Mouse (Mus musculus): ENCODE measurements at regions not wholly inside any gene's neighbourhood (a gene's known extent, or its start where the extent isn't known, plus 50 kb on each side); places are given as distances from the start of the nearest gene placed in this dataset.

DNA sequence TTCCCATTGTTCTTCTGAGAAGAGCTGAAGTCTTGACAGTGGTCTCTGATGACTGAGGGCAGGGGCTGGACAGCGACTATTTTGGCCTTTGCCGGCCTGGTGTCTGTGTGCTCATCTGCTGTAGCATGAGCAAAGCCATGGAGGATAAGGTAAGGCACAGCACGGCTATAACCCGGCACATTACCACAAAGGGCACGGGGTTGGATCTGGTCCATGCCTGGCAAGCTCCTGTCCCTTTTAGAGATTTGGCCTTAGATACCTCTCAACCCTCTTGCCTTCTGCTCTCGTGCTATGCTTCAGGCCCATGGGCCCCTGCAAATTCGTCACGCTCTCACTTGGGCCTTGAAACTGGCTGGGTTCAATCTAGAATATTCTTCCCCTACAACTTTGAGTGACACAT is 379.0 kb downstream of the Slc4a3 start:
- Histone ChIP-seq H3K27ac (replicated peaks) (no peak overlapping the region), H3K4me2 (no peak overlapping the region), H3K27me3 (peaks cover 14% of the 10 kb centered on the region; the same call in 1 of the 2 replicates), H3K4me3 (no peak overlapping the region), H3K9ac (no peak overlapping the region), H3K36me3 (no peaks in the 10 kb centered on the region), H3K9me3 (no peaks in the 10 kb centered on the region), H3K4me1 (replicated peaks) (peaks cover 15% of the 10 kb centered on the region)
- WGBS, result 79% methylated on average over 8 of the region's 8 CpGs
- ATAC-seq (ENCODE audit: low read depth), result no peak

- peak; percentile 92 for ATAC-seq (ENCODE audit: low read depth)
- H3K4me3 ChIP-seq, result no peak overlapping the region
- peaks cover 14% of the 10 kb centered on the region; the same call in 1 of the 2 replicates for H3K27me3 ChIP-seq
- 5% methylated on average over 9 of the region's 9 CpGs for WGBS
- no peaks in the 10 kb centered on the region for H3K36me3 ChIP-seq
- H3K9me3 ChIP-seq, result no peaks in the 10 kb centered on the region
- H3K4me1 ChIP-seq (replicated peaks), result peaks cover 15% of the 10 kb centered on the region
- no peak overlapping the region for H3K27ac ChIP-seq (replicated peaks)
- H3K9ac ChIP-seq, result peak overlapping the region; percentile 47; the same call in 1 of the 2 replicates
- peak overlapping the region; percentile 35 for H3K4me2 ChIP-seq
Observed at GRCm38 (mm10) chr1:75925802-75926201, 379.7 kb downstream of the Slc4a3 start.

- Histone ChIP-seq H3K4me1 (replicated peaks) (no peaks in the 10 kb centered on the region), H3K4me2 (no peak overlapping the region), H3K4me3 (no peak overlapping the region), H3K27me3 (peaks cover 8% of the 10 kb centered on the region; the same call in 1 of the 2 replicates), H3K9ac (no peak overlapping the region), H3K9me3 (no peaks in the 10 kb centered on the region), H3K27ac (replicated peaks) (no peak overlapping the region), H3K36me3 (no peaks in the 10 kb centered on the region)
- no peak for ATAC-seq (ENCODE audit: low read depth)
- WGBS, result 78% methylated on average over 2 of the region's 2 CpGs
Observed at GRCm38 (mm10) chr1:75931852-75932251, 385.8 kb downstream of the Slc4a3 start.

- Histone ChIP-seq H3K4me2 (no peak overlapping the region), H3K27ac (replicated peaks) (no peak overlapping the region), H3K9ac (no peak overlapping the region), H3K36me3 (no peaks in the 10 kb centered on the region), H3K9me3 (no peaks in the 10 kb centered on the region), H3K27me3 (no peaks in the 10 kb centered on the region), H3K4me3 (no peak overlapping the region), H3K4me1 (replicated peaks) (no peaks in the 10 kb centered on the region)
- 67% methylated on average over 4 of the region's 4 CpGs for WGBS
- ATAC-seq (ENCODE audit: low read depth), result no peak
Observed at GRCm38 (mm10) chr1:75933831-75934230, 387.8 kb downstream of the Slc4a3 start.

DNA sequence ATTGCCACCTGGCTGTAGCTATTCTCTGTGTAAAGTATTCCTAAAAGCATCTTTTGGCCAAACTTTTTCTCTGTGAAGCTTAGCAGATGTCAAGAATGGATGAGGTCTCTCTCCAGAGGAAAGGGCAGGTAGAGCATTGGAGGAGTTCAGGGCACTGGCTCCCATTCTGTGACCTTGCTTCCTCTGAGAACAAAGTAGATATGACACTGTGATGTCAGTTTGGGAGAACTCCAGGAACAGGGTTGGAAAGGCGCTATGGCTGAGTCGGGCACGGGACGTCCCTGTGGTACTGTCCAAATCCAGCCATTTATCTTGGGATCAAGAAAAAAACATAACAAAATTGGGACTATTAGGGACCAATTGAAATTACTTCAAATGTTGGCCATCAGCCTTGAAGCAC is 388.7 kb downstream of the Slc4a3 start:
- WGBS, result 93% methylated on average over 4 of the region's 4 CpGs
- Histone ChIP-seq H3K4me3 (no peak overlapping the region), H3K27ac (replicated peaks) (no peak overlapping the region), H3K4me1 (replicated peaks) (no peaks in the 10 kb centered on the region), H3K27me3 (no peaks in the 10 kb centered on the region), H3K36me3 (no peaks in the 10 kb centered on the region), H3K4me2 (no peak overlapping the region), H3K9me3 (no peaks in the 10 kb centered on the region), H3K9ac (no peak overlapping the region)
- ATAC-seq (ENCODE audit: low read depth), result no peak

- Histone ChIP-seq H3K27ac (replicated peaks) (no peak overlapping the region), H3K9ac (no peak overlapping the region), H3K4me2 (no peak overlapping the region), H3K4me1 (replicated peaks) (no peaks in the 10 kb centered on the region), H3K4me3 (no peak overlapping the region), H3K36me3 (no peaks in the 10 kb centered on the region), H3K27me3 (no peaks in the 10 kb centered on the region), H3K9me3 (no peaks in the 10 kb centered on the region)
- no peak for ATAC-seq (ENCODE audit: low read depth)
- WGBS, result 60% methylated on average over 6 of the region's 6 CpGs
Observed at GRCm38 (mm10) chr1:75935866-75936265, 389.8 kb downstream of the Slc4a3 start.

DNA sequence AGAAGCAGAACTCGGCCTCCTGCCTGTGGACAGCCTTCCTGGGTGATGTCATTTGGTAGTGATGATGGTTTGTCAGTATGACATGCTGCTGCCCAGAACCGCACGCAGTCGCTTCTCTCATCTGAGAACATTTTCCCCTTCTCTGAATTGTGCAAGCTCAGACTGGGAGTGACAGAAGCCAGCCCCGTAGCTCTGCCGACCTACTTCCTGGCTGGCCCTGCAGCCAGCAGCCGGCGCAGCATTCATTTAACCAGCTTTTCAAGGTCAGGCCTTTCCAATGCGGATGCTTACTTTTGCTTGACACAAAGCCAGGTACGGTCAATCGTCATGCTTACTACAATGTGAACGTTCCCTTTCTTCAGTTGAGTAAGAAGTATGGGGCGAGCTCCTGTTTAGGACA is 390.5 kb downstream of the Slc4a3 start:
- Histone ChIP-seq H3K4me2 (no peak overlapping the region), H3K9me3 (no peaks in the 10 kb centered on the region), H3K4me3 (no peak overlapping the region), H3K9ac (no peak overlapping the region), H3K27ac (replicated peaks) (no peak overlapping the region), H3K4me1 (replicated peaks) (no peaks in the 10 kb centered on the region), H3K36me3 (no peaks in the 10 kb centered on the region), H3K27me3 (no peaks in the 10 kb centered on the region)
- WGBS, result 77% methylated on average over 13 of the region's 13 CpGs
- no peak for ATAC-seq (ENCODE audit: low read depth)

GRCm38 (mm10) chr1:75937331-75937730 is 391.3 kb downstream of the Slc4a3 start:
- 79% methylated on average over 5 of the region's 5 CpGs for WGBS
- Histone ChIP-seq H3K4me1 (replicated peaks) (no peaks in the 10 kb centered on the region), H3K27me3 (no peaks in the 10 kb centered on the region), H3K36me3 (no peaks in the 10 kb centered on the region), H3K27ac (replicated peaks) (no peak overlapping the region), H3K9ac (no peak overlapping the region), H3K9me3 (no peaks in the 10 kb centered on the region), H3K4me3 (no peak overlapping the region), H3K4me2 (no peak overlapping the region)
- no peak for ATAC-seq (ENCODE audit: low read depth)

DNA sequence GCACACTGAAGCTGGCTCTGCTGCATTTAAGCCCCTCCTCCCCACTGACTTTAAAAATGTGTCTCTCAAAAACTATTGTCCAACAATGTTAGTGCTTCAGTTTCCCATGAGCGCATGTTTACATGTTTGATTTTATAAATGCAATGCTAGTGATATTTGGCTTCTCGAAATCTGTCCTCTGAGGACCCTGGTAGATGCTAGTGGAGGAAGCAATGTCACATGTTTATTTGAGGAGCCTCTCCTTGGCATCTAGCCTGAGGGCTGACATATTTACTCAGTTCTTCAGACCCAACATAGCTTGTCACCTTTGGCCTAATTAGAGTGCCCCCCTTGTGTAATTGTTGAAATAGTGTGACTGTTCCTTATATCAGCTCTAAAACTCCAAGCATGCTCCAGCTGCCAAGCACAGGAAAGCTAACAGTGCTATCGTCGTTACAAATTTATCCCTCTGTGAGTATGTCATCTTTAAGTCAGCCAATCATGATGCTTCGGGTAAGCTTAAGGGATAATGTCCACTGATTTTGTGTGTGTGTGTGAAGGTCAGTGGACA is 400.3 kb downstream of the Slc4a3 start:
- no peak overlapping the region for H3K9ac ChIP-seq
- 0 out of 2 replicates have a peak, but pooled peaks cover 15% of the 10 kb centered on the region for H3K4me1 ChIP-seq (replicated peaks)
- WGBS, result 85% methylated on average over 5 of the region's 5 CpGs
- H3K9me3 ChIP-seq, result no peaks in the 10 kb centered on the region
- no peaks in the 10 kb centered on the region for H3K36me3 ChIP-seq
- no peak for ATAC-seq (ENCODE audit: low read depth)
- H3K27ac ChIP-seq (replicated peaks), result no peak overlapping the region
- H3K4me2 ChIP-seq, result no peak overlapping the region
- no peaks in the 10 kb centered on the region for H3K27me3 ChIP-seq
- no peak overlapping the region for H3K4me3 ChIP-seq

DNA sequence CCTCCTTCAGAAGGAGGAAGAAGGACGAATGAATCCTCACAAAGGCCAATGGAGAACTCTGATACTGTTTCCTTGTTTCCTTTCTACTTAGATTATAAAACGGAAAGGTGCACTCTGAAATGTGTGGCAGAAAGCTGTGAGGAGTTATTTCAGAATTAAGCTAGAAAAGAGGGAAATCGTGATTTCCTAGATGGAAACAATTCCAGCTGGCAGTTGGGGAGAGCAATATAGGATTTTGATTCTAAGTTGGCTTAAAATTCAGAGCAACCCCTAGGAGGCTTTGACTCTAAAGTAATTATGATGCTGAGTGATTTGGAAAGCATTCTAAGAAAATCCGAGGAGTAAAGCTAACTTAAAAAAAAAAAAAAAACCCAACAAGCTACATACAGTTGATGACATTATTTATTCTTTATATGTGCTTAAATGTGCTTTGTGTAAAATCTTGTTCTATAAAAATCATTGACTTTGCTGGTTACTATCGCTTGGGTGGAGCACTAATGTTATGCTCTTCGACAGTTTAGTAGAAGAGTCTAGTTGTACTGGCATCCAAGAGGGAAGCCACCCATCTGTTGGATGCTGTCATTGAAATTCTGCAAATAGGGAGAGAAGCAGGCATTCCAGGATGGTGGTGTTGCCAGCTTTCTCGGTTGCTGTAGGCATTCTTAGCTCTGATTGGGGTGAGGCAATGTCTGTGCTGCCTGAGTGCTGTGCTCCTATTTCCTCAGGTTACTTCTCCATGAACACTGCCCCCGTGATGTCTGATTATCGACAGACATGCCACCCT is 432.3 kb downstream of the Slc4a3 start:
- no peak overlapping the region for H3K4me2 ChIP-seq
- H3K27me3 ChIP-seq, result no peaks in the 10 kb centered on the region
- H3K9me3 ChIP-seq, result no peaks in the 10 kb centered on the region
- H3K4me3 ChIP-seq, result no peak overlapping the region
- WGBS, result 89% methylated on average over 9 of the region's 9 CpGs
- H3K9ac ChIP-seq, result no peak overlapping the region
- no peak overlapping the region for H3K27ac ChIP-seq (replicated peaks)
- H3K36me3 ChIP-seq, result no peaks in the 10 kb centered on the region
- ATAC-seq (ENCODE audit: low read depth), result no peak
- H3K4me1 ChIP-seq (replicated peaks), result no peaks in the 10 kb centered on the region; the same call in 1 of the 2 replicates

DNA sequence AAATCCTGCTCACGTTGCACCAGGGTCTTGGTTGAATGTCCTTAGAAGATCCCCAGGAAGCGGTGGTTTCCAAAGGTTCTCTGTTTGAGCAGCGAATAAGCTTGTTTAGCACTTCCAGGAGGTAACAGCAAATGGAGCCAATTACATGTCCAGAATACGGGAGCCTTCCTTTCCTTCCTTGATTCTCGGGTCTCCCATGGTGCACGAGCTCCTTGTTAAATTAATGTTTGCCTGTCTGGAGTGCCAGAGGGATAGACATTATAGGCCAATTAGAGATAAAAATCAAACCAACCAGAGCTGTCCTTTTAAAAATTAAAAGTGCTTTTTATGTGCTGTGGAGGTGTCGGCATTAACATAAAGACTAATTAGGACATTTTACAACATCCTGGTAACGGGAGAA is 437.0 kb downstream of the Slc4a3 start:
- ATAC-seq (ENCODE audit: low read depth), result no peak
- H3K27me3 ChIP-seq, result no peaks in the 10 kb centered on the region
- H3K9ac ChIP-seq, result no peak overlapping the region
- no peaks in the 10 kb centered on the region for H3K36me3 ChIP-seq
- H3K4me2 ChIP-seq, result no peak overlapping the region
- WGBS, result 57% methylated on average over 8 of the region's 8 CpGs
- no peaks in the 10 kb centered on the region; the same call in 1 of the 2 replicates for H3K4me1 ChIP-seq (replicated peaks)
- H3K4me3 ChIP-seq, result no peak overlapping the region
- H3K9me3 ChIP-seq, result no peaks in the 10 kb centered on the region
- H3K27ac ChIP-seq (replicated peaks), result no peak overlapping the region

DNA sequence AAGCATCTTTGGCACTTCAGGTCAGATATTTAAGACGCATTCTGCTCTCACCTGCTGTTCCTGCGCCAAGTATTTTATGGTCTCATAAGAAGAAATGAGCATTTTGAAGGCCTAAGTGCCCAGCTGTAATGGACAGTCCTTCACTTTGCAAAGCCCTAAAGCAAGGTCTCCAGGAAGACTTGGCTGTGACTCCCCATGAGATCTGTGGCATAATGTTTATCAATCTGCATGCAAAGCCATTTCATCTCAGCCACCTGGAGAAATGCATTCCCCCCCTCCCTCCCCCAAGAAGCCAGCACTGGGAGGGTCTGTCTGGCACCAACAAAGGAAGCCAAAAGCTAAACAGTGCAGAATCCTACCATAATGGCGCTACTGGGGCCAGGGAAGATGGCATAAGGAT is 437.4 kb downstream of the Slc4a3 start:
- no peak overlapping the region for H3K27ac ChIP-seq (replicated peaks)
- 84% methylated on average over 3 of the region's 3 CpGs for WGBS
- no peaks in the 10 kb centered on the region; the same call in 1 of the 2 replicates for H3K4me1 ChIP-seq (replicated peaks)
- H3K4me2 ChIP-seq, result no peak overlapping the region
- ATAC-seq (ENCODE audit: low read depth), result no peak; the same call in 1 of the 2 replicates
- H3K27me3 ChIP-seq, result no peaks in the 10 kb centered on the region
- no peak overlapping the region for H3K9ac ChIP-seq
- H3K9me3 ChIP-seq, result no peaks in the 10 kb centered on the region
- H3K4me3 ChIP-seq, result no peak overlapping the region
- no peaks in the 10 kb centered on the region for H3K36me3 ChIP-seq
